Mouse (Mus musculus) heart, embryonic 10.5 days (tissue): Measurements from ENCODE around the gene Klf2. TPM values are rescaled to one million over a fixed set of nuclear protein-coding genes. Genes with fewer than 3 reads are reported as not detected.

ENCODE experiments used
- DNase-seq: peaks from one replicate; pipeline ENCODE4 v3.0.0-alpha.2; 2017; ENCODE audit warnings: low spot score
- H3K27ac ChIP-seq: fragments of 300-500 bp; sonication (generic); 2 replicates; pipeline ENCODE4 v1.5.1; 2016; ENCODE audit warnings: mild to moderate bottlenecking
- H3K27me3 ChIP-seq: fragments of 300-500 bp; sonication (generic); 2 replicates; pipeline ENCODE4 v1.6.1; 2016; ENCODE audit warnings: mild to moderate bottlenecking; ENCODE audit not compliant: poor library complexity, insufficient read depth, severe bottlenecking
- H3K36me3 ChIP-seq: fragments of 300-500 bp; sonication (generic); 2 replicates; pipeline ENCODE4 v1.6.1; 2016; ENCODE audit warnings: mild to moderate bottlenecking, moderate library complexity
- H3K4me1 ChIP-seq: fragments of 300-500 bp; sonication (generic); 2 replicates; pipeline ENCODE4 v1.6.1; 2016; ENCODE audit warnings: mild to moderate bottlenecking
- H3K4me3 ChIP-seq: fragments of 300-500 bp; sonication (generic); 2 replicates; pipeline ENCODE4 v1.5.1; 2016; ENCODE audit warnings: mild to moderate bottlenecking, moderate library complexity
- H3K9me3 ChIP-seq: fragments of 300-500 bp; sonication (generic); 2 replicates; pipeline ENCODE4 v1.6.1; 2016; ENCODE audit warnings: mild to moderate bottlenecking, moderate library complexity
- WGBS: fragments of 180-500 bp; shearing (Covaris S2); methylation state at CpG from one replicate; pipeline ENCODE4 v1.1.7; 2016; 5-methylcytosine and 5-hydroxymethylcytosine counted together
- polyA plus RNA-seq: library from polyadenylated mRNA; unstranded; fragments of >200 nt; fragmentation: Nextera tagmentation; extraction: Ambion mirVana; gene quantifications from 2 replicates; pipeline ENCODE4 v1.2.1, GENCODE M21; 2016

The Klf2 gene
- polyA plus RNA-seq, 1 experiment from 2014 or later = 14.1 TPM

DNA sequence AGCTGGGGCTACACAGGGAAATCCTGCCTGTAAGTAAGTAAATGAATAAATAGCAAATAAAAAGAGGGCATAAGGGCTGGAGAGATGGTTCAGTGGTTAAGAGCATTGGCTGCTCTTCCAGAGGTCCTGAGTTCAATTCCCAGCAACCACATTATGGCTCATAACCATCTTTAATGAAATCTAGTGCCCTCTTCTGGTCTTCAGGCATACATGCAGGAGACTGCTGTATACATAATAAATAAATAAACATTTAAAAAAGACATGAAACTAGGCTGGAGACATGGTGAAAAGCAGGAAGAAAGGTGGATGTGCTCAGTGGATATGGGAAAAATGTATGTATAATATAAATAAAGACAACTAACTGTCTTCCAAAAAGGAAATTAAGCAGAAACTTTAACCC is 25.5 kb upstream of the Klf2 start:
- H3K27me3 ChIP-seq = no peaks in the 10 kb centered on the region
- no peak overlapping the region for H3K4me3 ChIP-seq
- H3K4me1 ChIP-seq = peaks cover 25% of the 10 kb centered on the region
- no peaks in the 10 kb centered on the region for H3K36me3 ChIP-seq
- H3K9me3 ChIP-seq = no peaks in the 10 kb centered on the region
- H3K27ac ChIP-seq = no peak overlapping the region
- no peak for DNase-seq

DNA sequence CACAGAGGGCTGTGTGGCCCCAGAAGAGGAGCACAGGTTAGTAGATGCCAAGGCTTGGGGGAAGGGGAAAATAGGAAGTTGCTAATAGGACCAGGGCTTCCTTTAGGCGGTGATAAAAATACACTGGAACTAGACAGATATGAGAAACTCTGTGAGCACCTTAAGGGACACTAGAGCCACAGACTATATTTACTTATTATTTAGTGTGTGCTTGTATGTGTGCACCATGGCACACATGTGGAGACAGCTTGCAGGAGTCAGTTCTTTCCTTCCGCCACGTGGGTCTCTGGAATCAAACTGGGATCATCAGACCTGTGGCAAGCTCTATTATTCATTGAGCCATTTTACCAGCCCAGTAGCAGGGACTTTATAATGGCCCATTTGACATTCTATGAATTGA is 23.7 kb upstream of the Klf2 start:
- Histone ChIP-seq H3K27ac (peak overlapping the region; percentile 84), H3K36me3 (no peaks in the 10 kb centered on the region), H3K9me3 (no peaks in the 10 kb centered on the region), H3K4me3 (no peak overlapping the region), H3K27me3 (no peaks in the 10 kb centered on the region), H3K4me1 (peaks cover 25% of the 10 kb centered on the region)
- WGBS = 60% methylated on average over 3 of the region's 3 CpGs
- no peak for DNase-seq

DNA sequence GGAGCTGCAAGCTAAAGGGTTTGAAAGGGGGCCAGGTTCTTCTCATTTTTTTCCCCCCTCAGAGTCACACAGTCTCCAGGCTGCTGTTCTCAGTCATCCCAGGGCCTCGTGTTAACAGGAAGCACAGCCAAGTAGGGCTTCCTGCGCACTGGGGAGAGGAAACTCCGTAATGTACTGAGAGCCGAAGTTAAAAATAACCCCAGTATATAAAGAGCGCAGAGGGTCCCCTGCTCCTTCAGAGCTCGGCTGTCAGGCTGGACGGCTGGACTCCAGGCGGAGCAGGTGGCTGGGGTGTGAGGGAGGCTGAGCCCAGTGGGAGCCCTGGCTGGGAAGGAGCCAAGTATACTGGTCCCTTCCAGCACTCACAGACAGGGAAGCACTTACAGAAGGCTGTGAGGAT is 23.2 kb upstream of the Klf2 start:
- Histone ChIP-seq H3K27ac (peak overlapping the region; percentile 84), H3K4me1 (peaks cover 24% of the 10 kb centered on the region), H3K36me3 (no peaks in the 10 kb centered on the region), H3K27me3 (no peaks in the 10 kb centered on the region), H3K4me3 (no peak overlapping the region), H3K9me3 (no peaks in the 10 kb centered on the region)
- DNase-seq = peak; percentile 92
- 16% methylated on average over 8 of the region's 8 CpGs for WGBS

DNA sequence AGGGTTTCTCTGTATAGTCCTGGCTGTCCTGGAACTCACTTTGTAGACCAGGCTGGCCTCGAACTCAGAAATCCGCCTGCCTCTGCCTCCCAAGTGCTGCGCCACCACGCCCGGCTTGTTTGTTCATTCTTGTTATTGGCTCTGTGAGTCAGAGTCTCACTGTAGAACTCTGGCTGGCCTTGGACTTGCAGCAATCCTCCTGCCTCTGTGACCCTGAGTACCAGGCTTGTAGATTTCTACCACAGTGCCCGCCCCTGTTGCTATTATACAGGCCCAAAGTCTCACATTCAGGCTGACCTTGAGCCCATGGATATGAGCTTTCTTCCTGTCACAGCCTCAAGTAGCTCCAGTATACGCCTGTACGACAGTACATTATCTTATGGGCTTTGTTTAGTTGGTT is 22.3 kb upstream of the Klf2 start:
- Histone ChIP-seq H3K36me3 (no peaks in the 10 kb centered on the region), H3K4me3 (no peak overlapping the region), H3K4me1 (peaks cover 22% of the 10 kb centered on the region), H3K9me3 (no peaks in the 10 kb centered on the region), H3K27me3 (no peaks in the 10 kb centered on the region), H3K27ac (0 out of 2 replicates have a peak overlapping the region, but pooled peaks have one; percentile 84)
- no peak for DNase-seq
- 93% methylated on average over 8 of the region's 8 CpGs for WGBS

DNA sequence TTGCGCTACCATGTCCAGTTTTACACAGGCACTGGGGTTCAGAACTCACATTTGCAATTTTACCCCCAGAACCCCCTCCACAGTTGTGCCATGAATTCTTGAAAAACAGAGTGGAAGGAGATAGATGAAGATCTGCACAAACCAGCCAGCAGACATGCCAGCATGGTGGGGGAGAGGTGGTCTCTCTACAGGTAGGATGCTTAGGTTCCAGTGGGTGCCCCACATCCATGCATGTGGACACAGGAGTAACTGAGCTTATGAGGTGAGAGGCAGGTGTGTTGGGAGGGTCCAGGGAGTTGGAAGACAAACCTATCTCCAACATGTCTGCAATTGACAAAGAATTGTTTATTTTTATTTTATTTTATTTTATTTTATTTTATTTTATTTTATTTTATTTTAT is 19.9 kb upstream of the Klf2 start:
- Histone ChIP-seq H3K4me1 (peaks cover 26% of the 10 kb centered on the region), H3K27ac (no peak overlapping the region), H3K4me3 (no peak overlapping the region), H3K9me3 (no peaks in the 10 kb centered on the region), H3K27me3 (no peaks in the 10 kb centered on the region), H3K36me3 (no peaks in the 10 kb centered on the region)
- no peak for DNase-seq
- WGBS = 86% methylated on average over 1 of the region's 1 CpGs

DNA sequence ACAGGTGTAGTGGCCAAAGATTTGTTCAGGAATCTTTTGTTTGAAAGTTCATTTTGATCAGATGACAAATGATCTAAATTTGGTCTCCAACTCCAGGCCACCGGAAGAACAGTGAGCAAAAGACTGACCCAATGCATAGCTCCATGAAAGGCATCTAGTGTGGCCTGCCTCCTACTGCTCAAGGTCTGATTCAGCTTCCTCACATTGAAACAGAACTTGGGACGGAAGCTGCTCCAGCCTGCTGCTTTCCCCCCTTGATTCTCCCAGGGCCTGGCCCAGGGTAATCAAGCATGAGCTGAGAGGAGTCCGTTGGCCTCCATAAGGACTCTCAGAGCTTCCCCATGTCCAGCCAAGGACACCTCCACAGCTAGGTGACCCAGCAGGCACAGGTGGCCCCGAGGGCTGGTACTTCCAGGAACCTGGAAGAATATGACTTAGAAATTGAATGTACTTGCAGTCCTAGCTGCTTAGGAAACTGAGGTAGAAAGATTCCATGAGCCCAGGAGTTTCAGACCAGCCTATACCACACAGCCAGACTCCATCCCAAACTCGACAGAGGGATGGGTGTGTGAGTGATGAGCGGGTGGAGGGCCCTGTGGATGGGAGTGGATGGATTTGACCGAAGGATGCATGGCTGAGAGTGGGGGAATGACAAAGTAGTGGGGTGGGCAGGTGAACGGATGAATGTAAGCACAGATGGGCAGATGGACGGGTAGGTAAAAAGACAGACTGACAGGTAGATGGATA is 18.0 kb upstream of the Klf2 start:
- DNase-seq = no peak
- Histone ChIP-seq H3K36me3 (no peaks in the 10 kb centered on the region), H3K27me3 (no peaks in the 10 kb centered on the region), H3K4me3 (no peak overlapping the region), H3K4me1 (peaks cover 9% of the 10 kb centered on the region; the same call in 1 of the 2 replicates), H3K9me3 (no peaks in the 10 kb centered on the region), H3K27ac (no peak overlapping the region)
- 75% methylated on average over 9 of the region's 9 CpGs for WGBS

DNA sequence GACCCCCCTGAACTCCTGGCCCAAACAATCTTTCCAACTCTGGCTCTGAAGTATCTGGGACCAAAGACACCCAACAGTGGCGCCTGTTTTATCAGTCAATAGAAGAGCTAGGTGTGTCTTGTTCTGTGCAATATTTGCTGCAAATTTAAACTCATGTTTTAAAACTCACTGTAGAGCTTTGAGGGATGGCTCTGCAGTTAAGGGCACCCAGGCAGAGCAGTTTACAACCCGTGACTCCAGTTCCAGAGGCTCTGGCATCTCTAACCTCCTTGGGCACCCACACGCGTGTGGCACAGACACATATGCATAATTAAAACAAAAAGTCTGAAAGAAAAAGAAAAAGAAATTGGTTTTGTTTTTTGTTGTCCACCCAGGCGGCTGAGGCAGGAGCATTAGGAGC is 17.3 kb upstream of the Klf2 start:
- Histone ChIP-seq H3K27ac (no peak overlapping the region), H3K9me3 (no peaks in the 10 kb centered on the region), H3K4me1 (peaks cover 5% of the 10 kb centered on the region; the same call in 1 of the 2 replicates), H3K27me3 (no peaks in the 10 kb centered on the region), H3K4me3 (no peak overlapping the region), H3K36me3 (no peaks in the 10 kb centered on the region)
- DNase-seq = no peak
- WGBS = 74% methylated on average over 5 of the region's 5 CpGs

DNA sequence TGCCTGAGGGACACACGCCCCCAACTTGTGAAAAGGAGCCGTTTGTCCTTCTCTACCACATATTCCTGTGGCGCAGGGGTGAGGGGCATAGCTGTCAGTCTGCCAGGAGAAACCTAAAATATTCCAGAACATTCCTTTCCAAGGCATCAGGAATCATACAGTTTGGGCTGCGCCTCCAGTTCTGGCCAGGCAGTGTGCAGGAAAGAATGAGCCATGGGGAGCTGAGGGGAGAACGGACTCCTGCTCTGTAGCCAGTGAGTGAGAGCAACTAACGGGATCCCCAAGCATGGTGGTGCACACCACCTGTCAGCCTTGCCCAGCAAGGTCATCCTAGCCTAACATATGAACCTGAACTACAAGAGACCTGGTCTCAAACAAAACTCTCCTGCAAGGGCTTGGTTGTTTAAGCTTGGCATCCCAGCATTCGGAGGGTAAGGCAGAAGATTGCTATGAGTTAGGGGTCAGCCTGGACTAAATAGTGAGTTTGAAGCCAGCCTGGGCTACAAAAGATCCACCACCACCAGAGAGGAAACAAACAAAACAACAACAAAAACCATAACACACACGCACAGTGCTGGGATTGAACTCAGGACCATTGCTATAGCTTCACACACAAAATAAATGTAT is 15.7 kb upstream of the Klf2 start:
- peaks cover 5% of the 10 kb centered on the region; the same call in 1 of the 2 replicates for H3K4me1 ChIP-seq
- H3K9me3 ChIP-seq = no peaks in the 10 kb centered on the region
- no peaks in the 10 kb centered on the region for H3K36me3 ChIP-seq
- H3K27me3 ChIP-seq = no peaks in the 10 kb centered on the region
- DNase-seq = no peak
- no peak overlapping the region for H3K4me3 ChIP-seq
- WGBS = 58% methylated on average over 8 of the region's 8 CpGs
- H3K27ac ChIP-seq = 0 out of 2 replicates have a peak overlapping the region, but pooled peaks have one; percentile 6

DNA sequence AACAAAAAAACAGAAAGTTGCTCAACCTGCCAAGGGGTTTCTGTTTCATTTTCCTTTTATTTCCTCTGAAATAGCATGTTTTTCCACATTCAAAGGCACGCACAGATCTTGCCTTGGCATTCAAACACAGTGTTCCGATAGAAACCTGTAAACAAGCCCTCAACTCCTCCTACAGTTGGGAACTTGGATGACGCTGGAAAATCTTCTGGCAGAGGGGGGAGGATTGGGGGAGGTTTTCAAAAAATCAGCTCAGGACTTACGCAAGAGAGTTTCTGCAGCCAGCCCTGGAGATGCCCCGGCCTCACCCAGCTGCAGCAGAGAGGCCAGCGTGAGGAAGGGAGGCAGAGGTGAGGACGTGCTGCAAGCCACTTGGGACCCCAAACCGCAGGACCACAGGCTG is 15.2 kb upstream of the Klf2 start:
- Histone ChIP-seq H3K4me1 (peaks cover 5% of the 10 kb centered on the region; the same call in 1 of the 2 replicates), H3K4me3 (no peak overlapping the region), H3K36me3 (no peaks in the 10 kb centered on the region), H3K27ac (no peak overlapping the region), H3K9me3 (no peaks in the 10 kb centered on the region), H3K27me3 (no peaks in the 10 kb centered on the region)
- 63% methylated on average over 8 of the region's 8 CpGs for WGBS
- no peak for DNase-seq

DNA sequence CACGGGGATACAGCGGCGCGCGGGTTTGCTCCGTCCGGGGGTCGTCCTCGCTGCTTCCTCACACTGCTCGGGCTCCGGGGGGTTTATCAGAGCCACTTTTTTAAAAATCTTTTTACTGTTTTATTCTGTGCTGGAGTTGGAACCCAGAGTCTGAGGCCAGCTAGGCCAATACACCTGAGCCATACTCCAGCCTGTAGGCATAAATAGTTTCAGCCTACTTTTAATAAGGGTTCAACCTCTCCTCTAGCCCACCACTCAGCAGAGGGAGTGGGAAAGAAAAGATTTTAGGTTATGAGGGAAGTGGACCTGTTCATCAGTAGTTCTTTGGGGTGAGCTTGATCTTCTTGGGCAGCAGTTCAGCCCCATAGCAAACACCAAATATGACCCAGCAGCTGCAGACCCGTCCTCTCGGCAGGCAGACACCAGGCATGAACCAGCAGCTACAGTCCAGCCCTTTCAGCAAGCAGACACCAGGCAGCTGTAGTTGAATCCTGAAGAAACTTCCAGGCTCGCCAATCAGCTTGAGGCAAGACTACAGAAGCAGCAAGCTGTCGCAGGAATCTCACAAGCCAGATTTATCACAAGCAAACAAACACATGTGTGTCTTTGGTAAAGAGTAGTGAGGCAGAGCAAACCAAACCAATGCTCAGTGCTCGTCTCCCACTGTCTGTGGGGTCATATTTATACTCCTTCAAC is 13.5 kb upstream of the Klf2 start, which contains the start of gene Gm10282:
TSS of gene Gm10282 (minus strand) at position 51 of the 696 bp plus-strand sequence.
- no peaks in the 10 kb centered on the region for H3K9me3 ChIP-seq
- H3K4me1 ChIP-seq = peaks cover 8% of the 10 kb centered on the region; the same call in 1 of the 2 replicates
- H3K27ac ChIP-seq = no peak within 1 kb of the TSS
- H3K36me3 ChIP-seq = no peaks in the 10 kb centered on the region
- H3K27me3 ChIP-seq = no peaks in the 10 kb centered on the region
- H3K4me3 ChIP-seq = no peak within 1 kb of the TSS
- no peak for DNase-seq
- 73% methylated on average over 16 of the region's 16 CpGs for WGBS

DNA sequence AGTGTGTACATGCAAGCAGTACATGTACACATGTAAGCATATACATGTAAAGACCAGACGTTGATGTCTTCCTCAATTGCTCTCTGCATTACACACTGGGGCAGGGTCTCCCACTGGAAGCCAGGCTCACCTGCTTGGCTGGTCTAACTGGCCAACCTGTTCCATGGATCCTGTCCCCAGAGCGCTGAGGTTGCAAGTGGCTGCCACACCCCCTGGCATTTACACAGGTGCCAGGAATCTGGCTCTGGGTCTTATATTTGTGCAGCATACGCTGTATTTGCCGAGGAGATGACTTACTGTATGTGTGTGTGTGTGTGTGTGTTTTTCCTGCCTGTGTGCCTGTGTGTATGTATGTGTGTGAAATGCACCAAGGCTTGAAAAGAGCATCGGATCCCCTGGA is 11.9 kb upstream of the Klf2 start:
- 86% methylated on average over 5 of the region's 5 CpGs for WGBS
- H3K9me3 ChIP-seq = no peaks in the 10 kb centered on the region
- H3K27ac ChIP-seq = no peak overlapping the region; the same call in 1 of the 2 replicates
- no peaks in the 10 kb centered on the region for H3K36me3 ChIP-seq
- peaks cover 14% of the 10 kb centered on the region for H3K4me1 ChIP-seq
- no peak for DNase-seq
- H3K27me3 ChIP-seq = no peaks in the 10 kb centered on the region
- no peak overlapping the region for H3K4me3 ChIP-seq

DNA sequence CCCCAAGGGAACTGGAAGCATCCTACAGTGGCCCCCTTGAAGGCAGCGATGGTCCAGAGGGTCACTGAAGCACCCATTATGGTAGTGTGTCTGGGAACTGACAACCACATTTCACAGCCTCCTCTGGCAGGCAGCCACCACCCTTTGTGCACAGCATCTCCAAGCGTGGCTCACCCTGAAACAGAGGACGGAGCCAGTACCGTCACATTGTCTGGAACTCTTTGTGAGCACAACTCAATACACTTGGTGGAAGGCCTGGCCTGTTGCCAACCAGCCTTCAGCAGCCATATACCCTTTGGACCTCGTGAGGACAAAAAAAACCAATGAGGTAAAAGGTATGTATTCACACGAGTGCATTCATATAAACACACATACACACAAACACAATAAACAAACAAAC is 10.6 kb upstream of the Klf2 start:
- Histone ChIP-seq H3K27me3 (no peaks in the 10 kb centered on the region), H3K36me3 (no peaks in the 10 kb centered on the region), H3K4me3 (no peak overlapping the region), H3K27ac (no peak overlapping the region), H3K9me3 (no peaks in the 10 kb centered on the region), H3K4me1 (peaks cover 9% of the 10 kb centered on the region)
- WGBS = 49% methylated on average over 6 of the region's 6 CpGs
- DNase-seq = no peak
